Mouse (Mus musculus) liver, adult 2 months (tissue): ENCODE measurements around the gene Celf2.

Experiments used
- CTCF ChIP-seq: fragments of 200-500 bp; IDR thresholded peaks from 2 replicates; pipeline ENCODE4 v1.5.1; 2011; ENCODE audit warnings: low read depth, low read length, control low read depth
- POLR2A ChIP-seq: fragments of 200-500 bp; IDR thresholded peaks from 2 replicates; pipeline ENCODE4 v1.6.1; 2011; ENCODE audit warnings: low read length, control low read depth; ENCODE audit not compliant: insufficient read depth; ENCODE audit errors: extremely low read depth

GRCm38 (mm10) chr2:6823021-6823420 lies 686.3 kb downstream of the Celf2 start:
- TF ChIP-seq POLR2A (no peak), CTCF (no peak)
